Mouse (Mus musculus): ENCODE data around the gene Lyzl6.
"Not testable (repeated sequence)": the region's sequence is repeated elsewhere in the genome, so short reads cannot be mapped to it uniquely, and the experiment has no call there.

Lyzl6 gene

DNA sequence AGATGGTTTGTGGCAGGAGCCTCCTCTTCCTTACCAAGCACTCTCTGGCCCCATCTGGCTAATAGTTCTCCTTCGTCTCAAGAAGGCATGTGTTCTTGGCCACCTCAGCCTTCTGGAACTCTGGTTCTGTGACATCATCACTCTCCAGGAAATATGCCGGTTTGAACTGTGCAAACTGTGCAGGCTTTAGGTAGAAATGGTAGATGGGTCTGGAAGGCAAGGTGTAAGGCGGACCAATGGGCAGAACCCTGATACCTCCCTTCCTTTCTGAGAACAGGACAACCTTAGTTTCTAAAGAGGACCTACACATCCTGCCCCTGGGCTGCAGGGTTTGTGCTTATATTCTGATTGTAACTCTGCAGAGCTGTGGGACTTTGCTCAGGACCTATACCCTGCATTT lies at the start of gene Lyzl6:
Gene Lyzl6 (minus strand): TSS at position 101 of the 400 bp plus-strand sequence.
- DNase-seq (ENCODE audit: low spot score in 2 of 2), result no peak

DNA sequence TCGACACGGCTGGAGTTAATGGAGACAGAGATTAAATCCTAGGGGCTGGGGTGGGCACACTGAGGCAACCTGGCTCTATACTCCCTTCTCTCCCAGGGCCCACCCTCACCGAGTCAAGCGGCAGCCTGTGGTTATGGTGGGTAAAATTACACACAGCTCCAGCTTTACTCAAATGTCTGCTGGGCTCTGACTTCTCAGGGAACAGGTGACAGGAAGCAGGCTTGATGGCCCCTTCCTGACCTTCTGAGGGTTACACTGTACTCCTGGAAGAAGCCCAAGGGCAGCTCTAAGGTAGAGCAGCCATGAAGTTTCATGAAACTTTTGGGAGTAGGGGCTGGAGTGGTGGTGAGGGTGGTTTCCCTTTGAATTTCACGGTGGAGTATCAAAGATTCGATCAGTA lies 48.0 kb upstream of the Lyzl6 start:
- DNase-seq (ENCODE audit: low spot score in 2 of 2), result no peak

DNA sequence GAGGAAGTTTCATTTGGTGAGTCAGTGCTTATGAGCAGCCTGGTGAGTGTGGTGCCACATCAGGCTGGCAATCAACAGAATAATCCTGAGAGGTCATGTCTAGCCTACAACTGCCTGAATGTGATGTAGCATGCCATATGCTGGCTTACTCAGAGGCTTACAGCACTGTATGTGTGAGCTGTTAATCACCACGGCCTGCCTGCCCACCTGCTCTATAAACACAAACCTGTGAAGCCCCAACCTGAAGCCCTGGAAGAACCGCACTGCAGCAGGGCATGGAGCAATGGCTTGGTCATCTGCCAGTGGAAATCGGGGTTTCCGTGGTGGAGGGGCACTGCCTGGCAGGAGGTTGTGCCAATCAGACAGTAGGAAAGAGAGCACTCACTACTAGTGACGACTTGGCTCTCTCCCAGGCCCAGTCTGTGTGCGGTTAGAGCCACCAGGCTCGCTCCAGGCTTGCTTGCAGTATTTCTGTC lies 46.6 kb upstream of the Lyzl6 start:
- no peak for DNase-seq (ENCODE audit: low spot score in 2 of 2)

DNA sequence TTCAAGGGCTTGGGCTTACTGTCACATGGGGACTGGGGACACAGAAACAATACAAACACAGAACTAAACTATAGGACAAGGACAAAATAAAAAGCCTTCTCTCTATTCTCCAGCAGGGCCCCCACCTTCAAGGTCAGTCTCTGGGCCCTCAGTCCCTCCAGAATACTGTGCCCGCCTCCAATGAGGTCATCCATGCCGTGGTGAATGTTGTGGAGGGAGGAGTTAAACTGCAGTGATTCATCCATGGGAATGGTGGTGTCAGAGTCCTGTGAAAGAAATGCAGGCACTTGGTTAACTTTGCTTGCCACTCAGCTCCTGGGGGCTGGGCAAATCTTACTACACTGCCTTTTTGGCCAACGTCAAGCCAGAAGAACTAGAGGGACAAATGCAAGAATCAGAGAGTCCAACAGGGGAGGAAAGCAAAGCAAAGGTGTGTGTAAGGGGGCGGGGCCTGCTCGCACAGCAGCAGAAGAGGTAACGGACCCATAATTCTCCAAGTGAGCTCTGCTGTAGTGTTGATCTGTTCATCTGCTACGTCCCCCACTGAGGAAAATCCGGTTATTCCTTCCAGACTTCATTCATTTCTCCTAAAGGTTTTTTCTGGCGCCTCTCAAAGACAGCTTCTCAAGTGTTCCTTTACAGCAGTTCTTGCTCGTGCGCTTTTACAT lies 45.1 kb upstream of the Lyzl6 start:
- no peak for DNase-seq (ENCODE audit: low spot score in 2 of 2)

DNA sequence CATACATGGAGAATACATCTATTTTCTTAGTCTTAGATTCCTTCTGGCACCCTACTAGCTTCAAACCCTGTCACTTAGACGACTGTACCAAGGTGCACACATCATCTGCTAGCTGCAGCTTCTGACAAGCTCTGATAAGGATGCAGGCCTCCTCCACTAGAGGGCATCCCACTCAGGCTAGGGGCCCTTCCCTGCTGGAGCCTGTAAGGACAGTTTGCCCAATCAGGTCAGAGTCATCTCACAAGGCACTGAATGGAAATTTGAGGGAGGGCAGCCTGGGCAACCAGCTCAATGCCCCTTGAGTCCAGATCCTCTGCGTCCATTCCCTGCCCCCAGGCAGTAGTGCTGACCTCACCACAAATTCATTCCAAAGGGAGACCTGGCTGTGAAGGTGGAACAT lies 38.4 kb upstream of the Lyzl6 start:
- DNase-seq (ENCODE audit: low spot score in 2 of 2), result not testable (repeated sequence)

DNA sequence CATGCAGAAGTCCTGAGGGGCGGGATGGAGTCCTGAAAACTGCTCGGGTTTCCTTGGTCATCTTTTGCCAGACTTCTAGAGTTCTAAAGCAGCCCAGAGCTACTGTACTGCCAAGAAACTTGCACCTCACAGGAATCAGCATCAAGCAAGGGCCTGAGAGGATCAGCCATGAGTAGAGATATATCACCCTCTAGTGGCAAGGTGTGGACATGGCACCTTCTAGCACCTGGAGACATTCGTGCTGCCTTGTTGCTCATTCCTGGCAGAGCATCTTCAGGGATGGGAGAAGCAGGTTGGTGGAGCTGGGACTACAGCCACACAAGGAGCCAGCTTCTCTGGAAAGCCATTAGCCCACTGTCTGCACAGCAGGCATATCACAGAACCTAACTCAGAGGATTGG lies 36.9 kb upstream of the Lyzl6 start:
- peak in 1 of 2 experiments; percentile 68 for DNase-seq (ENCODE audit: low spot score in 2 of 2)

DNA sequence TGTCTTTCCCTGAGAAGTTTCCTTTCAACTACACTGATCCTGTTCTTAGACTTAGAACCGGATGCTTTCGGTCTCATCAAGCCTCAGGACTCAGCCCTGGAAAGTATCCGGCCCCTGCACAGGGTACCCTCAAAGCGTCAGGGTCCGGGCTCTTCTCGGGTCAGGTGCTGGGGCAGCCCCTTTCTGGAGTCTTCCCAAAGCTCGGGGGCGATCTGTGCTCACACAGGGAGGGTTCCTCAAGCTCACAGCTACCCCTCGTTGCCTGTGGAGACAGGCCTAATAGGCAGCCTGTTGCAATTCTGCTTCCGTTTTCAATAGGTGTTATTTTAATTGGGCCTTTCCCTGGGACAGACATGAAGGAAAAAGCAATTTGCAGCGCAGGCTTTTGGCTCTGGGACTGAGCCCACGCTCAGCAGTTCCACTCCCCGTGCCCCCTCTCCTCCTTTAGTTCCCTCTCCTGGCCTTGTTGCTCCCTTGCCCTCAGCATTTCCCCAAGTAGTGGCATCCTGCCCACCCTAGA lies 28.3 kb upstream of the Lyzl6 start:
- no peak for DNase-seq (ENCODE audit: low spot score in 2 of 2)

DNA sequence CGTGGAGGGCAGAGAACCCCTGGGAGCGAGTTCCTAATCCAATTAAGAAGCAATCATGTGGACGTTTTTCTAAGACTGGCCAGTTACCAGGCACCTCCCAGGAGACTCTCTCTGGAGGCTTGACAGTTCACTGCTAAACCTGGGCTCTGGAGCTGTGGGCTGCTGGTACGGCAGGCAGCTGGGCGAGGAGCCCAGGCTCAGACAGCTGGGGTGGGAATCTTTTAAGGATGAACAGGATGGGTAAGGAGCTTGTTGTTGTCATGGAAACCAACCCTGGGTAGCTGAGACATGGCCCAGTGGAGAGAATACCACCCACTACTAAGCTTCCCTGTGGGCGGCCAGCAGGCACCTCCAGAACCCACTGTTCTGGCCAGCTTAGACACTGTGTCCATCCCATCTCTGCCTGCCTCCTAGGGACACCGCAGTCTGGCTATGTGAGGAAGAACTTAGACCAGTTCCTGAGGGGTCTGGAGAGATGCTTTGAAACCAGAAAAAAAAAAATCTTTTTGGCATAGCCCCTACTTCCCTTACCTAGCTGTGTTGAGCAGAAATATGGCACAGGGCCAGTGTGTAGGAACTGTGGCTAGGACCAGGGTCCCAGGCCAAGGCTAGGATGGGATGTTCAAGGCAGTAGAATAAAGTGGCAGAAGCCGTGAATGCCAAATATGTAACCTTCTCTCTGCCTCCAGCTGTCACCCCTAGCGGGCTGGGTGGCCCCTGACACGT lies 27.7 kb upstream of the Lyzl6 start:
- DNase-seq (ENCODE audit: low spot score in 2 of 2), result peak; percentile 72 to 91

DNA sequence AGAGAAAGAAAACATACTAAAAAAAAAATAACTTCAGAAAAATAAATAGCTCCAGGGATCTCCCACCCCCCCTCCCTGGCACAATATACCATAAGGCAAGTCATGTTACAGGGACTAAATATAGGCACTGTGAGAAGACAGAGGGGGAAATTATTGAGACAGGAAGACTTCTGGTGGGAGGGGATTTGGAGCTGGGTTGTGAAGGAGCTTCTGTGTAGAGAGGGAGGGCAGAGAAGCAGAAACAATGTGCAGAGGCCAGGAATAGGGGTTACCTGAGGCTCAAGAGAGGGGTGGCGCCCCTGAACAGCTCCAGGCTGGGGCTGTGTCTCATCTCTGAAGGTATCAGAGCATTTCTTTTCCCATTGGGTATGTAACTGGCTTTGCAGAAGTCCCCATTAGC lies 27.0 kb upstream of the Lyzl6 start:
- no peak for DNase-seq (ENCODE audit: low spot score in 2 of 2)

DNA sequence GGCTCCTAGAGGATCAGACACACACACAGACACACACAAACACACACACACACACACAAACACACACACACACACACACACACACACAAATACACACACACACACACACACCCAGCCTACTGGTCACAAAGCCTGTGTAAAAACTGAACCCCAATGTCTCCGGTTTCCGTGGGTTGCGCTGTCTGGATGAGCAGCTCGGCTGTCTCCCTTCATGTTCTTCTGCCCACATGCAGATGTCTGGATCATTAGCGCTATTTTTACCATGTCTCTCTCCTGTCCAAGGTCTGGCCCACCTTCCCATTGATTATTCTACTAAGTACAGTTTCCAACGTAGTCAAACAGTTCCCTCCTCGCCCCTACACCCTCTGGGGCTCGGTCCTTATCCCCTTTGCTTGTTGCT lies 24.4 kb upstream of the Lyzl6 start:
- no peak for DNase-seq (ENCODE audit: low spot score in 2 of 2)

DNA sequence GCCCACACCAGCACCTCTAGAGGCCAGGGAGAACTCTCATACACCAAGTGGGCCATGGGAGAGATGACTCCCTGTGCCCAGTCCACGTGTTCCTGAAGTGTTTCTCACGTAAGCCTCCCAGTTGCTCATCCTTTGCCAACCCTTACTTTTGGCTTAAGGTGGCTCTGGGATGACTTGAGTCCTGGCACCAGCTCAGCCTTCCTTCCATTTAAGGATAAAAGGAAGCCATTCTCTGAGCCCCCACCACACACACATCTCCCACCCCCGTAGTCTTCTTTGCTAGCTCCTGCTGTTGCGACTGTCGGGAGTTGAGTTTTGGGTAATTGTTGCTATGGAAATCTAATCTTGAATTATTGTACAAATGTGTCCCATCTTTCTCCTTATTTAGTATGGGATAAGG lies 23.9 kb upstream of the Lyzl6 start:
- DNase-seq (ENCODE audit: low spot score in 2 of 2), result peak; percentile 54 to 78

DNA sequence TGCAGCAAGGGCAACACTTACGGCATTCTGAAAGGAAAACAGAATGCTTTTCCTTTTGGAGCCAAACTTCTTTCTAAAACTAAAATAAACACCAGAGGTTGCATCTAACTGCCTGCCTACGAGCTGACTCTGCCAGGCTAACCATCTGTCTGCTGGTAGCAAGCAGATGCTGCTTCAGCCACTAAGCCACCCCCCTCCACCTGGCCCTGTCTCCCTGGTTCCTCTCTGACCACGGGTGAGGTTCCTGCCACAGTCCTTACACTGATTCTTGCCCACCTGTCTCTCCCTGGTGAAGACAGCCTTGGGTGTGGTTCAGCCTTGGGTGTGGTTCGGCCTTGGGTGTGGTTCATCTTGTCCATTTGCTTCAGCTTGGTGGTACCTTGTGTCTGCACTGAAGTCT lies 23.2 kb upstream of the Lyzl6 start:
- DNase-seq (ENCODE audit: low spot score in 2 of 2), result no peak

DNA sequence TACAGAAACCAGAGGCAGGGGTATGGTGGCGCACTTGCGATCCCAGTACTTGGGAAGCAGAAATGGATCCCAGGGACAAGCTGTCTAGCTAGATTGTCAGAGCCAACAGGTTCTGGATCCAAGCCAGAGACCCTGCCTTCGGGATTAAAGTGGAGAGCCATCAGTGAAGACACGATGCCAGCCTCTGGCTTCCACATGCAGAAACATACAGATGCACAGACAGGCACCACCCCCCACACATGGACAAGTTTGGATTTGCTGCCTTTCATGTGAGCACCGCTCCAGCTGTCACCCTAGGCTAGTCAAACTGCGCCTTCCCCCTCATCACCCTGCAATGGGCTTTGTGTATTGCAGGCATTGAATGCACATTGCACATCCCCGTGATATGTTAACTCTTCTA lies 19.5 kb upstream of the Lyzl6 start:
- DNase-seq (ENCODE audit: low spot score in 2 of 2), result no peak

DNA sequence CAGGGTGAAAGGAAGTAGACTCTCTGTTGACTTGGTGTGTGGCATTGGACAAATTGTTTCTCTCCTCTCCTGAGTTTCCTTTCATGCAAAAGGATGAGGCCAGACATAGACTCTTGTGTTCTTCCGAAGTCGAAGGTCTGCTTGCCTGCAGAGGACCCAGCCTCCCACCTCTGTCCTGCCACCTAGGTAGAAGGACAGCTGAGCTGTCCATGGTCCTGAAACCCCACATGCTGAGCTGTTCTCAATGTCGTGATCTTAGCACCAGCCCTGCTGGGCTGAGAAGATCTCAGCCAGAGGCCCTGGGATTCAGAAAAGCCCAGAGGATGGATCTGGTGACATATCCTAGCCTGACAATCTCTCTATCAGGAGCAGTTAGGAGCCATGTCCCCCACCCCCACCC lies 17.8 kb upstream of the Lyzl6 start:
- no peak for DNase-seq (ENCODE audit: low spot score in 2 of 2)

DNA sequence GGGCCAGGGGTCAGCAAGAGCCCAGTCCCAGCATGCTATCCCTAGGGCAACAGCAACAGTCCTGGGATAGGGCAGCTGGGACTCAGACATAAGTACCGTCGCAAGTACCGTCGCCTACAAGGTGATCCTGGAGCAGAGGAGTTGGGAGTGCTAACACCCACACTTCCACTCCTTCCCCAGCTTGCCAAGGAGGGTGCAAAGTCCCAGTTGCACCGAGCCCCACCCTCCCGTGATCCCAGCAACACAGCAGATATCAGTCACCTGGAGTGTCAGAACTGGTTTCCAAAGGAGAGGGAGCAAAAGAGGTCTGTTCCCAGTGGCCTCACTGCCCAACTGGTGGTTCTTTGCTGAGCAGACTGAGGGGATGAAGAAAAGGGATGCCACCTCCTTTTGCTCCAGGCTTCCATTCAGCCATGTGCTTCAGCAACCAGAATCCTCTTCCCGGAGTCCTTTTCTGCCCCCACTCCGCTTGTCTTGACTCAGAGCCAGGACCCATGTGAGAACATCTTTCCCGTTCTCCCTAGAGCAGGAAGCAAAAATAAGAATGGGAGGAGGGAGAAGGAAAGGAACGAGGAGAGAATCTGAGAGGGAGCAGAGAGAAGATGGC lies 14.8 kb upstream of the Lyzl6 start:
- DNase-seq (ENCODE audit: low spot score in 2 of 2), result peak in 1 of 2 experiments; percentile 47

DNA sequence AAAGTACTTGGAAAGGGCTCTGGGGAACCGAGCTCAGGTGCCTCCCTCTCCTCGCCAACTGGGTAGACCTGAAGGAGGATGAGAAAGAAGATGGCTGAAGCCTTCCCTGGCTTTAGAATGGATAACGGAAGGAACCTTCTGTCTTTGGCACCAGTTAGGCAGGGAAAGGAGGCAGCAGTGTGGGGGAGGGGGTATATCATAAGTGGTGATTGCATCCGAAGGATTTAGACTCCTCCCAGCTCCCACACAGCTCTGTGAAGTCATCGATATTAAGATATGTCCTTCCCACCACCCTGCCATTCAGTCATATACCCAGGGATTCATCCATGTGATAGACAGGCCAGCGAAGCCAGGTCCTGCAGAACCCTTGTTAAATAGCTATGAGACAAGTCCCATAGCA lies 12.7 kb upstream of the Lyzl6 start:
- peak in 1 of 2 experiments; percentile 65 for DNase-seq (ENCODE audit: low spot score in 2 of 2)

DNA sequence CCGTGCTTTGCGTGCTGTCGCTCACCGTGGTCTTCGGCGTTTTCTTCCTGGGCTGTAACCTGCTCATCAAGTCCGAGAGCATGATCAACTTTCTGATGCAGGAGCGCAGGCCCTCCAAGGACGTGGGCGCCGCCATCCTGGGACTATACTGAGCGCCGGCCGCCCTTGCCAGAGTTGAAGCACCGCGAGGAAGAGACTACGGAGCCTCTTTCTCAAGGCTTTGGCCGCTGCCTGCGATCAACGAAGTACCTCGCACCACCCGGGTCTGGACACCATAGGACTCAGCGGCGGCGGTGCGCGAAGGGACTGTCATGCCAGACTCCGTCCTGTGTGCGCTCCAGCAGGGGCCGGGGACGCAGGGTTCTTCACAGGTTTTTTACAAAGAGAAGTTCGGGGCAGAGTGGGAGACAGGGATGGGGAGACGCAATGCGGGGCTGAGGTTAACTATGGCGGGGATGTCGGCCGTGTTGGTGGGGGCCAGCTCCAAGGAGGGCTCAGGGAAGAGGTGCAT lies 11.3 kb upstream of the Lyzl6 start:
- DNase-seq (ENCODE audit: low spot score in 2 of 2), result no peak

DNA sequence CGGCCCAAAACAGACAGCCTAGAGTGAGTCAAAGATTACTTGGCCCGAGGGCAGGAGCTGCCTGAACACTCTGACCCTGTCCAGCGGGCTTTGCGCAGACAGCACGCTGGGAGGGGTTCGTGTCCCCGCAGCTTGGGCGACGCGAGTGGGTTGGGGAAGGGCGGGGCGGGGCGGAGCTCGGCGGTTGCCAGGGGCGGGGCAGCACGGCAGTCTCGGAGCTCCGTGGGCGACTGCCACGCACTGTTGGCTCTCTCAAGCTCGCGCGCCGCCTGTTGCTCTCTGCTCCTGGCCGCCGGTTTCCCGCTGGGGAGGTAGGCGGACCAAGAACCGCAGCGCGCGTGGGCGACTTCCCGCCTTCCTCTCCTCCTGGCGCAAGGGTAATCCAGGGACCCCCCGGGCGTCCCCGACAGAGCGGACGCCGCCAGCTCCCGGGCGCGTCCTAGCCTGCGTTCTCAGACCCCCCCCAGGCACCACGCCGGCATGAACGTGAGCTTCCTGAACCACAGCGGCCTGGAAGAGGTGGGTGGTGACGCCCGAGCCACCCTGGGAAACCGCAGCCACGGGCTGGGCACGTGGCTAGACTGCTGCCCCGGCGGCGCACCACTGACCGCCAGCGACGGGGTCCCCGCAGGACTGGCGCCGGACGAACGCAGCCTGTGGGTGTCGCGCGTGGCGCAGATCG lies 10.8 kb upstream of the Lyzl6 start, which contains the start of gene Rprml:
Gene Rprml (plus strand): TSS at position 270 of the 682 bp plus-strand sequence.
- peak; percentile 82 to 83 for DNase-seq (ENCODE audit: low spot score in 2 of 2)

DNA sequence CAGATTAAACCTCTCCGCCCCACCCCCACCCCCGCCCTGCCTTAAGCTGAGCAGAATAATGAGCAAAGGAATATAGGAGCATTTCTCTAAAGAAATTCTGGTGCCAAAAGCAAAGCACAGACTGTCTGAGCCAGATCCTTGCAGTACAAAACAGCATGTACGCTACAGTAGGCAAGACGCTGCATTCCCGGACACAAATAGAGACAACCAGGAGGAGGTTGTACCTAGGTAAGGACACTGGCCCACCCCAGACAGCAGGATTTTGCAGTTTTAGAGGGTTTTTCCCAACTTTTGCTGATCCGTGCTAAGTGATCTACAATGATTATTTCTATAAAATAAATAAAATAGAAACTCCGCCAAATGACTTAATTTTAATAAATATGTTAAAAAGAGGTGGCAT lies 10.0 kb upstream of the Lyzl6 start:
- no peak for DNase-seq (ENCODE audit: low spot score in 2 of 2)

DNA sequence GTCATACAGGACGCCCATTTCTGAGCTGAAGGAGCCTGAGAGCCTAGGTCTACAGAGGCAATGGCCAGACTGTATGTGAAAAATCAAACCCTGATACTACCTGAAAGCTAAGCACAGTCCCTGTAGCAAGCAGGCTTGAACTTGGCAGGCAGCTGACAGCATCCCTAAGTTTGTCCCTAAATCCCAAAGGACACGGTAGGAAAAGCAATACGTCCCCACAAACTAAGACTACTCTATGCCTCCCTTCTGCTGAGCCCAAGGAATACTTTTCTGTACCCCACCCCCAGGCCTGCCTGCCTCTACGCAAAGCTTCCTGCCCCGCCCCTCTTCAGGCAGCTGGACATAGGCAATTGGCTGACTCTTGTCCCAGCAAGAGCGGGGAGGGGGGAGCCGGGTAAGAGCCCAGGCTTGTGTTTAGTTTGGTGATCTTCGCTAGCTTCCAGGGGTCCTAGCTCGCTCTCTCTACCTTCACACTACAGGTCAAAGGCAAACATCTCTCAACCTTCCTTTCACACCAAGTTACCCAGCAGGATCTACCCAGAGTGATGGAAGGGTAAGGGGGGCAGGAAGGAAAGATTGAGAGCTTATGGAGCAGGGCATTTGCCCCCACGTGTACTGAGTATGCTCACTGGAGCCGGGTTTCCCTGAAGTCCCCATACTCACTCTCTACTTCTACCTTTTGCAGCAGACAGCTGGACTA lies 9.4 kb upstream of the Lyzl6 start:
- no peak for DNase-seq (ENCODE audit: low spot score in 2 of 2)

DNA sequence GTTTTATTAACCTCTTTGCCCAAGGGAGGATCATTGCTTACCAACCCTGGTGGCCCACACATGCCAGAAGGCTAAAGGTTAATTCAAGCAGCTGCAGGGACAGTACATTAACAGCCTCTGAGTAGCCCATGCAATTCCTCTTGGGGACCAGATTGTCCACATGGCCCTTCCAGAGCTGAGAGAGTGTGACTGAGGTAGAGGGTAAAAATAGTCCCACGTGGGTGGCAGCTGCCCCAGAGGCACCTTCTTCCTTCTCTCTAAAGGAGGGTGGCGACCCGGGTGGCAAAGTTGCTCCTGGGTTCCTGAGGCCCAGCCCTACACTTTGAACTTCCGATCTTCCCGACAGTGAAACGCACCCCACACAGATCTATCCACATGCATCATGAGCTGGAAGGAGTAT lies 7.6 kb upstream of the Lyzl6 start:
- peak in 1 of 2 experiments; percentile 2 for DNase-seq (ENCODE audit: low spot score in 2 of 2)
